Mouse (Mus musculus): Measurements from ENCODE around the gene Mipol1.

DNA sequence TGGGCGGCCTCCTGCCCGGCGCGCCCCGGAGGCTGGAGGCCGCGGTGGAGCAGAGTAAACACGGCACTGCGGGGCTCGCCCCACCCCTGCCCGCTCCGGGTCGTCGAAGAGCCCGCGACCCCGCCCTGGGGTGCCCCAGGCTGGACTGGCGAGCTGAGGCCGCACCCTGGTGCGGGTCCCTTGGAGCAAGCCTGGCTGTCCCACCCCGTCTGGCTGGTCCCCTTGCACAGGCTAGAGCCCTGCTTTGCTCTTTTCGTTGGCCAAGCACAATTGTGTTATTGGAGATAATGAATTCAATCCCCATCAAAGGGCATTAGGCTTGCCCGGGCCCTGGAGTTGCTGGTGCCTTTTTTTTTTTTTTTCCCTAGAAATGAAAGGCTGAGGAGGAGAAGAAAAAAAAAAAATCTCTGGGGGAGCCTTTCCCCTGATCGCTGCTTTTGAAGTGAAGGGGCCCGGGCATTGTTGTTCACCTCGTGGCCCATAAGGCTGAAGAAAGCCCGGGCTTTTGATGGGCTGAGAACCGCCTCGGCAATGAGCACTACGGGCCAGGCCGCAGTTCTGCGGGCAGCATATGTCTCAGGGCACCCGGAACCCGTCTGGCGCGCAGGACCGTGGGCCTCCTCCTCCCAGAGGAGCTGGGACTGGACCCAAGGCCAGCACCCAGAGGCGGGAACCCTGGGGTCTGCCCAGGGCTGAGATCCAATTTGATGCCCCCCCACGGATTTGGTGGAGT lies 304.8 kb downstream of the Mipol1 start:
- no peak for TF ChIP-seq GATA1 (IDR thresholded peaks at IDR 0.05; ENCODE audit: borderline replicate concordance, low read length)
- no peak for TF ChIP-seq FLI1 (IDR thresholded peaks at IDR 0.05; ENCODE audit: low read length)
